17 mouse cellular contexts compared by ENCODE assay signal in genomic region chr12:12783699-12784605, GRCm38 (mm10).
DNase-seq lines count a peak whose midpoint lies in the region; ATAC-seq and TF ChIP-seq lines count a peak whose summit lies in the region.
"Had no signal": no experiment of that assay in that cellular context is flagged by ENCODE, and none has a peak within 500 bp of the region (broad histone marks: within the 10 kb centered on the region; RNA-seq: fewer than 3 reads in every experiment).

No protein-coding gene starts in this region.

- peaks cover 31% of the 10 kb centered on the region for H3K27me3 ChIP-seq in forebrain, embryonic 10.5 days (ENCODE audit: poor library complexity, severe bottlenecking)
- H3K27me3 ChIP-seq in midbrain, embryonic 15.5 days (replicated peaks) = no peaks in the 10 kb centered on the region; the same call in 1 of the 2 replicates
- H3K27me3 ChIP-seq: intestine, embryonic 15.5 days had no signal

- H3K9me3 ChIP-seq in forebrain, embryonic 10.5 days = peaks cover 8% of the 10 kb centered on the region; the same call in 1 of the 2 replicates
- no peaks in the 10 kb centered on the region for H3K9me3 ChIP-seq in midbrain, embryonic 15.5 days
- H3K9me3 ChIP-seq: heart, embryonic 10.5 days; intestine, embryonic 15.5 days had no signal

- ATAC-seq in midbrain, embryonic 15.5 days (replicated peaks) = no peak; the same call in 1 of the 2 replicates
- ATAC-seq: intestine, embryonic 15.5 days had no signal

- H3K4me3 ChIP-seq in layer of hippocampus, adult 2 months = no peak overlapping the region
- H3K4me3 ChIP-seq in forebrain, embryonic 10.5 days = no peak overlapping the region; the same call in 1 of the 2 replicates
- H3K4me3 ChIP-seq in midbrain, embryonic 15.5 days = no peak overlapping the region
- H3K4me3 ChIP-seq: gastrocnemius, adult 2 months; heart, embryonic 10.5 days; intestine, embryonic 15.5 days had no signal

- no peak overlapping the region for H3K4me2 ChIP-seq in midbrain, embryonic 15.5 days
- H3K4me2 ChIP-seq: intestine, embryonic 15.5 days had no signal

- 6% methylated on average over 11 of the region's 11 CpGs for WGBS in forebrain, embryonic 10.5 days
- WGBS in midbrain, embryonic 15.5 days = 10% methylated on average over 11 of the region's 11 CpGs

- no peaks in the 10 kb centered on the region for H3K36me3 ChIP-seq in forebrain, embryonic 10.5 days (replicated peaks)
- H3K36me3 ChIP-seq in midbrain, embryonic 15.5 days (replicated peaks) = no peaks in the 10 kb centered on the region
- H3K36me3 ChIP-seq: heart, embryonic 10.5 days; intestine, embryonic 15.5 days had no signal

- peak overlapping the region; percentile 52 for H3K27ac ChIP-seq in layer of hippocampus, adult 2 months
- H3K27ac ChIP-seq in forebrain, embryonic 10.5 days = peak overlapping the region; percentile 70
- peak overlapping the region; percentile 20; the same call in 1 of the 2 replicates for H3K27ac ChIP-seq in midbrain, embryonic 15.5 days
- H3K27ac ChIP-seq: gastrocnemius, adult 2 months; heart, embryonic 10.5 days; intestine, embryonic 15.5 days; liver, embryonic 14.5 days had no signal

- no peak overlapping the region for H3K9ac ChIP-seq in midbrain, embryonic 15.5 days
- H3K9ac ChIP-seq: intestine, embryonic 15.5 days; liver, embryonic 14.5 days had no signal

- no peak for TF ChIP-seq CTCF in layer of hippocampus, adult 2 months (conservative IDR thresholded peaks at IDR 0.05)

- DNase-seq in layer of hippocampus, adult 2 months (ENCODE audit: low spot score in 2 of 2) = peak; percentile 7 to 15
- no peak for DNase-seq in layer of hippocampus, postnatal 36 days
- peak; percentile 85 for DNase-seq in R1 (ENCODE audit: low read depth, low spot score)
- DNase-seq in forebrain, embryonic 10.5 days (ENCODE audit: extremely low spot score, low spot score) = peak; percentile 29
- DNase-seq in cerebellum, adult 9-10 months = no peak
- DNase-seq in ovary, postnatal 14 days (ENCODE audit: low spot score) = no peak
- no peak for DNase-seq in B cell, adult 2 months
- DNase-seq: adrenal gland, postnatal 10 days; gastrocnemius, adult 2 months; heart, postnatal 36 days; lung, postnatal 36 days; right cerebral cortex, postnatal 25 days; thymus, postnatal 25 days had no signal

- peaks cover 68% of the 10 kb centered on the region for H3K4me1 ChIP-seq in forebrain, embryonic 10.5 days
- H3K4me1 ChIP-seq in midbrain, embryonic 15.5 days = peaks cover 25% of the 10 kb centered on the region

Comparison
In these comparisons a context has a peak if more than half of its experiments do, and no peak if none do; other contexts are left out.
1. DNase-seq: peak in layer of hippocampus, adult 2 months (2 of 2), R1 (single experiment) and forebrain, embryonic 10.5 days (single experiment); none in layer of hippocampus, postnatal 36 days (0 of 2), cerebellum, adult 9-10 months (single experiment), ovary, postnatal 14 days (single experiment) and B cell, adult 2 months (0 of 2).
2. H3K27ac ChIP-seq: peak in every context shown above with its lines; median percentile 70 in forebrain, embryonic 10.5 days; 52 in layer of hippocampus, adult 2 months; 20 in midbrain, embryonic 15.5 days.